Mouse (Mus musculus) liver, postnatal 0 days (tissue): ENCODE measurements around the gene Fam69a. TPM values are rescaled to one million over a fixed set of nuclear protein-coding genes. Genes with fewer than 3 reads are reported as not detected.
"Not testable (repeated sequence)": the region's sequence is repeated elsewhere in the genome, so short reads cannot be mapped to it uniquely, and the experiment has no call there.

Source experiments
- ATAC-seq: fragments of 200-750 bp; cut with Nextera tagmentation; 2 replicates; pipeline ENCODE4 v1.8.0; 2017; ENCODE audit warnings: mild to moderate bottlenecking, moderate library complexity
- DNase-seq: peaks from one replicate; pipeline ENCODE4 v3.0.0-alpha.2; 2016
- H3K27ac ChIP-seq: fragments of 300-500 bp; sonication (generic); 2 replicates; pipeline ENCODE4 v1.5.1; 2014; ENCODE audit warnings: antibody characterized with exemption, moderate library complexity, mild to moderate bottlenecking, low read depth
- H3K27me3 ChIP-seq: fragments of 300-500 bp; sonication (generic); 2 replicates; pipeline ENCODE4 v1.6.1; 2014; ENCODE audit warnings: low read length, control low read depth, mixed read lengths; ENCODE audit not compliant: insufficient read depth
- H3K36me3 ChIP-seq: fragments of 300-500 bp; sonication (generic); replicated peaks from 2 replicates; pipeline ENCODE4 v1.6.1; 2014; ENCODE audit warnings: mild to moderate bottlenecking, control low read depth, low read length, moderate library complexity, mixed read lengths; ENCODE audit not compliant: insufficient read depth
- H3K4me1 ChIP-seq: fragments of 300-500 bp; sonication (generic); 2 replicates; pipeline ENCODE4 v1.6.1; 2014; ENCODE audit warnings: antibody characterized with exemption, mild to moderate bottlenecking, control low read depth; ENCODE audit not compliant: insufficient read depth
- H3K4me2 ChIP-seq: fragments of 300-500 bp; sonication (generic); 2 replicates; pipeline ENCODE4 v1.6.1; 2014; ENCODE audit warnings: low read depth, mild to moderate bottlenecking, low read length, moderate library complexity, mixed read lengths
- H3K4me3 ChIP-seq: fragments of 300-500 bp; sonication (generic); 2 replicates; pipeline ENCODE4 v1.5.1; 2014; ENCODE audit warnings: low read depth, low read length
- H3K9ac ChIP-seq: fragments of 300-500 bp; sonication (generic); replicated peaks from 2 replicates; pipeline ENCODE4 v1.6.1; 2014; ENCODE audit warnings: mild to moderate bottlenecking, moderate library complexity
- H3K9me3 ChIP-seq: fragments of 300-500 bp; sonication (generic); 2 replicates; pipeline ENCODE4 v1.6.1; 2016; ENCODE audit warnings: mild to moderate bottlenecking, control low read depth, low read length, mixed read lengths
- CTCF ChIP-seq: sonication (generic); IDR thresholded peaks from 2 replicates; pipeline ENCODE4 v1.5.1; 2016; ENCODE audit warnings: antibody characterized with exemption, low read depth
- EP300 ChIP-seq: IDR thresholded peaks from 2 replicates; pipeline ENCODE4 v1.6.1; 2016; ENCODE audit warnings: antibody characterized with exemption, low read depth, mild to moderate bottlenecking
- WGBS: fragments of 180-500 bp; shearing (Covaris S2); extraction: QIAGEN DNeasy Blood & Tissue Kit; methylation state at CpG from one replicate; pipeline ENCODE4 v1.1.7; 2014; ENCODE audit not compliant: insufficient replicate concordance; 5-methylcytosine and 5-hydroxymethylcytosine counted together
- polyA plus RNA-seq: library from polyadenylated mRNA; unstranded; fragments of >200 nt; fragmentation: Nextera tagmentation; extraction: Ambion mirVana; gene quantifications from 2 replicates; pipeline ENCODE4 v1.2.1, GENCODE M21; 2015

Gene Fam69a
- polyA plus RNA-seq, 1 experiment from 2014 or later: 8.3 TPM

DNA sequence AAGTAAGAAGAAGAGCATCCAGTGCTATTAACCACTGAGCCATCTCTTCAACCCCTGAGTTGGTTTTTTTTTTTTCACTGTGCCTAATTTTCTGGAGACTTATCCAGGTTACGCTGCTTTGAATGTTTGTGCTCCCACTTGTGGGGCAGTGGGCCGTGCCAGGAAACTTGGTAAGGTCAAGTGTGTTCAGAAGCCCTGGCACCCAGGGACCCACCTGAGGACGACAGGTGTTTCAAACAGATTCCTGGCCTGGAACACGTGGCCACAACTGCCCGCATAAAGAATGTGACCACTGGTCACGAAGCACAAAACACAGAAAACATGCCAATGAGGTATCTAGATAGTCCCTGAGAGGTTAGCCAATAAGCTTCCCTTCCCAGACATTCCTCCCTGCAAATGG lies 43.4 kb downstream of the Fam69a start:
- H3K9me3 ChIP-seq: no peaks in the 10 kb centered on the region
- no peaks in the 10 kb centered on the region for H3K36me3 ChIP-seq
- 82% methylated on average over 6 of the region's 6 CpGs for WGBS
- no peak overlapping the region for H3K4me3 ChIP-seq
- no peak for TF ChIP-seq EP300
- no peak for TF ChIP-seq CTCF
- ATAC-seq: no peak
- no peaks in the 10 kb centered on the region for H3K27me3 ChIP-seq
- no peak overlapping the region for H3K27ac ChIP-seq
- no peak overlapping the region for H3K9ac ChIP-seq
- no peak overlapping the region for H3K4me2 ChIP-seq
- no peak for DNase-seq
- 0 out of 2 replicates have a peak, but pooled peaks cover 3% of the 10 kb centered on the region for H3K4me1 ChIP-seq

DNA sequence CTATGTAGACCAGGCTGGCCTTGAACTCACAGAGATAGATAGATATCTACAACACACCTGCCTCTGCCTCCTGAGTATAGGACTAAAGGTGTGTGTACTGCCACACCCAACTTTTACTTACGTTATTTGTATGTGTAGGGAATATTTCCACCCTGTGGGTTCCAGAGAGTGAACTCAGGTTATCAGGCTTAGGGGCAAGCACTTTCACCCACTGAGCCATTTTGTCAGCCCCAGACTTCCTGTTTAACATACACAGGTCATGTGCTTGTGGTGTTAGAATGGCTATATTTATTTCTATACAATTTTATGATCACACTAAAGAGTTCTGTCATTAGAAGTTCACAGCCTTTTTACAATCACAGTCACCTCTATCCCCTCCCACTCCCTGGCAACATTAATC lies 43.9 kb downstream of the Fam69a start:
- H3K27me3 ChIP-seq: no peaks in the 10 kb centered on the region
- H3K36me3 ChIP-seq: no peaks in the 10 kb centered on the region
- no peak overlapping the region for H3K4me3 ChIP-seq
- H3K9me3 ChIP-seq: no peaks in the 10 kb centered on the region
- ATAC-seq (no peak), DNase-seq (no peak)
- H3K9ac ChIP-seq: no peak overlapping the region
- 62% methylated on average over 1 of the region's 1 CpGs for WGBS
- H3K4me2 ChIP-seq: no peak overlapping the region
- 0 out of 2 replicates have a peak, but pooled peaks cover 3% of the 10 kb centered on the region for H3K4me1 ChIP-seq
- no peak overlapping the region for H3K27ac ChIP-seq
- TF ChIP-seq CTCF (no peak), EP300 (no peak)

DNA sequence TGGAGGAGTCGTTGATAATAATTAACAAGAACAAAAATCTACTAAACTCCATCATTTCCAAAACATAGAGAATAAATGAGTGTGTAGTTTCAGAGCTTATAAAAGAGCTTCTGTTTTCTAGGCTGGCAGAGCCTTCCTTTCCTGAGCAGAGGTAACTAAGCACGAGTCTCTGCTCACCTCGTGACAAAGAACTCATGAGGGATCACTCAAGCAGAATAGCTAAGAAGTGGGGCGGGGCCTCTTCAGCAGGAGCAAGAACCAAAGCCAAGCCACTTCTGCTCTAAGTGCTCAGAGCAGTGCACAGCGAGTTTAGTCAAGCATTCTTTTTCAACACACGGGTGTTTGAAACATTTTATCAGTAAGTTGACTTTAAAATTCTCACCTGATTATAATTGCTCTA lies 45.7 kb downstream of the Fam69a start:
- no peak for TF ChIP-seq CTCF
- no peak for TF ChIP-seq EP300
- H3K4me3 ChIP-seq: no peak overlapping the region
- H3K27me3 ChIP-seq: no peaks in the 10 kb centered on the region
- DNase-seq (no peak), ATAC-seq (no peak)
- no peaks in the 10 kb centered on the region for H3K4me1 ChIP-seq
- WGBS: 58% methylated on average over 6 of the region's 6 CpGs
- no peaks in the 10 kb centered on the region for H3K36me3 ChIP-seq
- H3K27ac ChIP-seq: no peak overlapping the region
- H3K4me2 ChIP-seq: no peak overlapping the region
- H3K9me3 ChIP-seq: no peaks in the 10 kb centered on the region
- no peak overlapping the region for H3K9ac ChIP-seq

DNA sequence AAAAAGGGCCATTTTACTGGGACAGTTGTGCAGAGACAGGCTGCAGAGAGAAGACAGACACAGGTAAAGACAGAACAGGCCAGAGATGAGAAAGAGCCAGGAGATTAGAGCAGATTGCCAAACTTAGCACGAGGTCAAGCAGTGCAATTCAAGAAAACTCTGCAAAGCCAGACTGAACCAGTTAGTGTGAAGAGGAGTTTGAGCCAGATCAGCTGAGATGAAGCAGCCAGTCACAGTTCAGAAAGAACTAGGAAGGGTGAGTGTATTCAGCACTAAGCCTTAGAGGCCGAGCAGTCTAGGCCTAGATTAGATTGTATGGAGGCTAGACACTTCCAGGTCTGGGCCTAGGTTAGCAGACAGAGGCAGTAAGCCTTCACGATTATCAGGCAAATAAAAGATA lies 47.2 kb downstream of the Fam69a start:
- Histone ChIP-seq H3K36me3 (no peaks in the 10 kb centered on the region), H3K4me2 (no peak overlapping the region), H3K4me1 (no peaks in the 10 kb centered on the region), H3K4me3 (no peak overlapping the region), H3K9ac (no peak overlapping the region), H3K9me3 (no peaks in the 10 kb centered on the region), H3K27me3 (no peaks in the 10 kb centered on the region), H3K27ac (no peak overlapping the region)
- TF ChIP-seq CTCF (no peak), EP300 (no peak)
- ATAC-seq (no peak), DNase-seq (no peak)
- 60% methylated on average over 3 of the region's 3 CpGs for WGBS

DNA sequence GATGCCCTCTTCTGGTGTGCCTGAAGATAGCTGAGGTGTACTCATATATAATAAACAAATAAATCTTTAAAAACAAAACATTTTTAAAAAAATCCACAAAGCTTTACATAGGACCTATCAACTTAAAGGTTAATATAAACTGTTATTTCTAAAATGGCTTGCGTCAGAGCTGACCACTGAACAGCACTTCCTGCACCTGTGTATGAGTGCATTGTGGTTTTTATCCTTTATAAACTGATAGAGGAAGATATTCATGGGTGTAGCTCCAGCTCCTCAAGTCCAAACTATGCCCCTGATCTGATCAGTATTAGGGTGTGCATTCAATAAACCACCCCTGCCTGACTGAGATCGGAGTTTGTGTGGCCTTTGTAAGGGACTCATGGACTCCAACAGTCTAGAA lies 48.0 kb downstream of the Fam69a start:
- H3K36me3 ChIP-seq: no peaks in the 10 kb centered on the region
- no peak for TF ChIP-seq CTCF
- no peak for TF ChIP-seq EP300
- no peaks in the 10 kb centered on the region for H3K27me3 ChIP-seq
- H3K27ac ChIP-seq: no peak overlapping the region
- H3K9me3 ChIP-seq: no peaks in the 10 kb centered on the region
- H3K4me3 ChIP-seq: no peak overlapping the region
- DNase-seq: no peak
- 74% methylated on average over 2 of the region's 2 CpGs for WGBS
- H3K4me2 ChIP-seq: no peak overlapping the region
- no peak overlapping the region for H3K9ac ChIP-seq
- no peaks in the 10 kb centered on the region for H3K4me1 ChIP-seq
- ATAC-seq: no peak

DNA sequence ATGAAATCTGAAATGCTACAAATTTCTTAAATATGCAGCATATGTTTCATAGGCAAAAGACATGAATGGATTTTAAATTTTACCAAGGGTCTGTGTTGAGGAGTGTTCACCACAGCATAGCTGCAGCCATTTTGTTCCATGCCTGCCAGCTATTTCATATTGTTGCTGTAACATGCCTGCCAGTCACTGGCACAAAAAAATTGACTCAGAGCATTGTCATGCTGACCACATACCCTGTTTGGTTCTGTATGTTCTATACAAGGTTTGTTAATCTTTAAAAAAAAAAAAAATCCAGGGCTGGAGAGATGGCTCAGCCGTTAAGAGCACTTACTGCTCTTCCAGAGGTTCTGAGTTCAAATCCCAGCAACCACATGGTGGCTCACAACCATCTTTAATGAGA lies 48.4 kb downstream of the Fam69a start:
- DNase-seq, H3K4me1 ChIP-seq, H3K4me2 ChIP-seq, H3K36me3 ChIP-seq, ATAC-seq, H3K9me3 ChIP-seq, H3K4me3 ChIP-seq, H3K9ac ChIP-seq, H3K27me3 ChIP-seq, H3K27ac ChIP-seq: not testable (repeated sequence)
- 70% methylated on average over 1 of the region's 1 CpGs for WGBS
